Mouse (Mus musculus): Measurements from ENCODE around the gene Morc4.

DNA sequence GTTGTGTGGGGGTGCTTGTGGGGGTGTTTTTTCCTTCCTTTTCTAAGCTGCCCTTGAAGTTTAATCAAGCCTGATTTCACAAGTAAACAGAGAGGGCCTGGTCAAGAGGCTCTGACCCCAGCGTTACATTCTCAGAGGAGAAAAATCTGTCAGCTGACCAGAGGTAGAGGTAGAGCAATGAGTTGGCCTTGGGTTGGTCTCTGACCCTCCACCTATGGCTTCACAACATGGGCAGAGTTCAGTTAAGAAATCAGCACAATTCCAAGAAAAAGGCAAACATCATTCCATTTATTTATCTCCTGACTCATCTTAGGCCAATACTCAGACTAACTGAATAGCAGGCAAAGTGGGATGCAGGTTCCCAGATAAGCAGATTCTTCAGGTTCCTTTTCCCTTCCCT, 92.6 kb downstream of the Morc4 start:
- TF ChIP-seq CTCF (IDR thresholded peaks at IDR 0.05; ENCODE audit: extremely low read depth, insufficient read length, insufficient replicate concordance, low read depth, low read length), result no peak
- TF ChIP-seq POLR2A (IDR thresholded peaks at IDR 0.05; ENCODE audit: low read depth, low read length), result no peak
